Mouse (Mus musculus) cerebellum, adult 18-20 months (tissue): ENCODE results near the gene Slc10a1.

Experiments used
- DNase-seq, 2 experiments: peaks; one replicate each; pipeline ENCODE4 v3.0.0; 2021

Slc10a1 gene

GRCm38 (mm10) chr12:80926550-80926949 lies 42.0 kb downstream of the Slc10a1 start:
- no peak for DNase-seq

- no peak for DNase-seq
Measured at GRCm38 (mm10) chr12:80925919-80926318, 42.6 kb downstream of the Slc10a1 start.

GRCm38 (mm10) chr12:80924205-80924604 lies 44.3 kb downstream of the Slc10a1 start:
- DNase-seq = no peak

- no peak for DNase-seq
Measured at GRCm38 (mm10) chr12:80923602-80924001, 44.9 kb downstream of the Slc10a1 start.

- DNase-seq = no peak
Measured at GRCm38 (mm10) chr12:80922869-80923268, 45.6 kb downstream of the Slc10a1 start.

GRCm38 (mm10) chr12:80921301-80921700 lies 47.2 kb downstream of the Slc10a1 start:
- DNase-seq = no peak

GRCm38 (mm10) chr12:80917764-80918163 lies 50.7 kb downstream of the Slc10a1 start:
- no peak for DNase-seq

- no peak for DNase-seq
Measured at GRCm38 (mm10) chr12:80909631-80910030, 58.9 kb downstream of the Slc10a1 start.
